Mouse (Mus musculus) small intestine, adult 2 months (tissue): ENCODE results near the gene Mpeg1.

Experiments used
- CTCF ChIP-seq: fragments of 200-500 bp; IDR thresholded peaks from 2 replicates; pipeline ENCODE4 v1.5.1; 2012; ENCODE audit warnings: low read depth, mild to moderate bottlenecking, control low read depth, inconsistent platforms, low read length, moderate library complexity, mixed read lengths; ENCODE audit not compliant: insufficient replicate concordance, insufficient read length; ENCODE audit errors: extremely low read depth
- POLR2A ChIP-seq: fragments of 200-500 bp; IDR thresholded peaks from 2 replicates; pipeline ENCODE4 v1.6.1; 2012; ENCODE audit warnings: low read depth, mild to moderate bottlenecking, control low read depth, inconsistent platforms, low read length, moderate library complexity

- TF ChIP-seq CTCF (no peak), POLR2A (no peak)
Observed at GRCm38 (mm10) chr19:12420555-12420954, 40.0 kb upstream of the Mpeg1 start.
